Mouse (Mus musculus): Measurements from ENCODE around the gene Grb7. TPM values are rescaled to one million over a fixed set of nuclear protein-coding genes. Genes with fewer than 3 reads are reported as not detected.

Grb7 gene
- polyA plus RNA-seq, 1 experiment from 2014 or later = 0.21 TPM

DNA sequence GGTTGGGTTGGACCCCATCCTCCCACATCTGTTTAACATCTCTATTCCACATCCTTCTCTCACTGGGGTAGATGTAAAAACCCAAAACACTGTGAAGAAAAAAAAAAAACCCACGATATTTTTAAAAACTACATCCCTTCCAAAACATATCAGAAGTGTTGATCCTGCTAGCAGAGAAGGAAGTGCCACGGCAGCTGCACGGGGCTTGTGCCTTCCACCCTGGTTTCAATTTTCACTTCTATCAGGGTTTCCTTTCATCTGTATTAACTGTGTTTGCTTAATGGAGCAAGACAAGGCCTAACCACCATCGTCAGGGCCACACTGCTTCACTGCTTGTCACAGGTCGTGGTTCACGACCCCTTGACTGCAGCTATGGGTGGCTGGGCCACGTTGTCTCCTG is 46.8 kb downstream of the Grb7 start:
- H3K4me1 ChIP-seq = peaks cover 13% of the 10 kb centered on the region; the same call in 1 of the 2 replicates
- no peaks in the 10 kb centered on the region for H3K9me3 ChIP-seq (replicated peaks)
- H3K9ac ChIP-seq = no peak overlapping the region
- no peak for ATAC-seq
- no peaks in the 10 kb centered on the region for H3K36me3 ChIP-seq (ENCODE audit: poor library complexity, severe bottlenecking)
- WGBS = 15% methylated on average over 7 of the region's 7 CpGs
- peaks cover 48% of the 10 kb centered on the region for H3K27me3 ChIP-seq
- H3K4me2 ChIP-seq = no peak overlapping the region
- no peak overlapping the region for H3K4me3 ChIP-seq
- no peak overlapping the region for H3K27ac ChIP-seq

DNA sequence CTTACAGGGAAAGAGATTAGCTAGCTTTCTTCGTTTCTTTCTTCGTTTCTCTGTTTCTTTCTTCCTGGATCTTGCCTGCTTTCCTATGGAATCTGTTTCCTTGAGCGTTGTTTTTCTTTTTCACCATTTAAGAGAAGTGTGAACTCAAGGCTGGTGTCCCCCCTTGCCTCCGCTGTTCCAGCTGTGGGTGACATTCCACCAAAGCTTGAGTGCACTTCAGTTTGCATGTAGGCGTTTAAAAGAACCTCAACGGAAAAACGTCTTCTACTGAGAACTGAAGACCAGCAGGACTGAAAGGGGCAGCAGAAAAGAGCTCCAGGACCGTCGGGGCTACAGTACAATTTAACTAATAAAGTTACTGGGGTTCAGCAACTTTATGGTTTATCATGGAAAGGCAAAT is 47.2 kb downstream of the Grb7 start:
- no peak overlapping the region for H3K27ac ChIP-seq
- H3K27me3 ChIP-seq = peaks cover 51% of the 10 kb centered on the region
- H3K36me3 ChIP-seq (ENCODE audit: poor library complexity, severe bottlenecking) = no peaks in the 10 kb centered on the region
- 79% methylated on average over 9 of the region's 9 CpGs for WGBS
- ATAC-seq = no peak
- H3K9me3 ChIP-seq (replicated peaks) = no peaks in the 10 kb centered on the region
- H3K4me3 ChIP-seq = no peak overlapping the region
- peaks cover 15% of the 10 kb centered on the region; the same call in 1 of the 2 replicates for H3K4me1 ChIP-seq
- H3K9ac ChIP-seq = no peak overlapping the region
- no peak overlapping the region for H3K4me2 ChIP-seq

DNA sequence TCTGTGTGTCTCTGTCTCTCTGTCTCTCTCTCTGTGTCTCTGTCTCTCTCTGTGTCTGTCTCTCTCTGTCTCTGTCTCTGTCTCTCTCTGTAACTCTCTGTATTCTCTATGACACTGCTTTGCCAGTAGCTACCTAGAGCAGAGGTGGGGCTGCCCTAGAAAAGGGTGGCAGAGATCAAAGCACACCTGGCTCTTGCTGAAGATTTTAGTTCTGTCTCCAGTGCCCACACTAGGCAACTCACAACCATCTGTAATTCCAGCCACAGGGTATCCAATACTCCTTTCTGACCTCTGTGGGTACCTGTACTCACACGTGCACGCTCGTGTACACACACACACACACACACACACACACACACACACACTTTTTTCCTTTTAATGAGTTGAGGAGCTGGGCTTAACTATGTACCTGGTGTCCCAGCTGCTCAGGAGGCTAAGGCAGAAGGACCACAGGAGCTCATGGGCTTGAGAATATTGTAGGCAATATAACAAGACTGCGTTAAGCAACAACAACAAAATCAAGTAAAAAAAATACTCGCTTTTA is 49.1 kb downstream of the Grb7 start:
- H3K36me3 ChIP-seq (ENCODE audit: poor library complexity, severe bottlenecking) = no peaks in the 10 kb centered on the region
- peaks cover 10% of the 10 kb centered on the region; the same call in 1 of the 2 replicates for H3K4me1 ChIP-seq
- no peak overlapping the region for H3K4me3 ChIP-seq
- ATAC-seq = no peak
- H3K9me3 ChIP-seq (replicated peaks) = no peaks in the 10 kb centered on the region
- peaks cover 66% of the 10 kb centered on the region for H3K27me3 ChIP-seq
- no peak overlapping the region for H3K4me2 ChIP-seq
- WGBS = 97% methylated on average over 5 of the region's 5 CpGs
- no peak overlapping the region for H3K9ac ChIP-seq
- H3K27ac ChIP-seq = no peak overlapping the region

DNA sequence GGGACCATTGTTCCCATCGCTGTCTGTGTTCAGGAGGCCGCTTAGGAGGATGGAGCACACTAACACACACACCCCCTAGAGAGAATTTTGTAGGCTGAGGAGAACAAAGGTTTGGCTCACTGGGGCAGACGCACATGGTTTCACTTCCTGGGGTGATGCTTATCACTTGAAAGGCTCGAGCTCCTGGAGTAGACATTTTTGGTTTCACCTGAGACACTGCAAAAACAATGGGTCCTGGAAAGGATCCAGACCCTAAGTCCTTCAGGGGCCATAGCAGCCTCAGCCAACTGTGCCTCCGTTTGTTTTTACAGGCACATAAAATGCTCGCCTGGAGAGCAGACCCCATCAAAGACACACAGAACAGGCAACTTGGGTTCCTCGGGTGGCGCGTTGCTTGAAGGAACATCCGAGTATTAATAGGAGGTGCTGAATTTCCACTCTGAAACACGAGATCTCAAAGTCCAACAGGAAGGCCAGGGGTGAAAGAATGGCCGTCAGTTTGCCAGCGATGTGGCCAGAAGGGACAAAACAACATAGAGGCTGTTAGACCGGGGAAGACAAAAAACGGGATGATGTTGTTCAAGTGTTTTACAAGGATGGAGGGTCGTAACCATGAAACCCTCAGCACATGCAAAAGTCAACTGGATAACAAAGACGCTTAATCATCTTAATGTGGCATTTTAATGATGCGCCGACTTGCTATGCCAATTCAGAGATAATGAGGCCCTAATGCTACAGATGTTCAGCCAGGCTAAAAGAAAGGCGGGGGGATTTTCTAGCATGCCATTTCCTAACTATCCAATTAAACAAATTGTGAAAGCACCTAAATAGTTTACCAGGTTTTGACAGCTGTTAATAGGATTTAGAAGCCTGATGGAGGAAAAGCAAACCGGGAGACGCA is 51.4 kb downstream of the Grb7 start:
- Histone ChIP-seq H3K36me3 (ENCODE audit: poor library complexity, severe bottlenecking) (no peaks in the 10 kb centered on the region), H3K9ac (no peak overlapping the region), H3K9me3 (replicated peaks) (no peaks in the 10 kb centered on the region), H3K27me3 (peaks cover 76% of the 10 kb centered on the region), H3K4me2 (no peak overlapping the region), H3K4me1 (peaks cover 10% of the 10 kb centered on the region; the same call in 1 of the 2 replicates), H3K27ac (no peak overlapping the region), H3K4me3 (no peak overlapping the region)
- no peak for ATAC-seq
- 18% methylated on average over 22 of the region's 22 CpGs for WGBS

DNA sequence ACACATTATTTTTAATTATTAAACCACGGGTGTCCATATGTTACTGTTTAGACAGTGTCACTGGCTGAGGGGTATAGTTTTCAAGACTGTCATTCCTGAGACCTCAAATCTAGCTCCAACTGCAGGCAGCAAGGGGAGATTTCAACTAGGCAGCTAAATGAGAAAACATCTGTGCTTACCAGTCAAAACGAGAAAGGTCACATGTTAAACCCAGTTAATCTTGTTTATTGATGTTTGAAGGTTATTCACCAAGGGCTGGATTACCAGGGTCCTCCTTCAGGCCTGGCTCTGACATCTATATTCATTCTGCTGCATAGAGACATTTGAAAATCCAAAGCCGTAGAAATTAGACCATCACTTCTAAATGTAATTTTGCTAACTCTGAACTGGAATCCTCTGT is 58.7 kb downstream of the Grb7 start:
- Histone ChIP-seq H3K9me3 (replicated peaks) (peaks cover 3% of the 10 kb centered on the region; the same call in 1 of the 2 replicates), H3K27me3 (peaks cover 44% of the 10 kb centered on the region), H3K9ac (no peak overlapping the region), H3K27ac (no peak overlapping the region), H3K4me1 (no peaks in the 10 kb centered on the region), H3K4me2 (no peak overlapping the region), H3K4me3 (no peak overlapping the region), H3K36me3 (ENCODE audit: poor library complexity, severe bottlenecking) (no peaks in the 10 kb centered on the region)
- ATAC-seq = no peak
- WGBS = 73% methylated on average over 3 of the region's 3 CpGs

Other genes starting within 250 kb of the Grb7 start
- gene Cdk12, start 243.3 kb upstream of the Grb7 start, polyA plus RNA-seq (2015; fragmentation: Nextera tagmentation; extraction: Ambion mirVana) = 17.7 and 19.0 TPM in 2 replicates
- gene Neurod2, start 116.7 kb upstream of the Grb7 start, polyA plus RNA-seq (2015; fragmentation: Nextera tagmentation; extraction: Ambion mirVana) = 45.4 and 72.1 TPM in 2 replicates
- gene Ppp1r1b, start 98.0 kb upstream of the Grb7 start, polyA plus RNA-seq (2015; fragmentation: Nextera tagmentation; extraction: Ambion mirVana) = 14.6 and 20.0 TPM in 2 replicates
- 44.0 and 45.5 TPM in 2 replicates for gene Stard3, start 88.0 kb upstream of the Grb7 start, polyA plus RNA-seq (2015; fragmentation: Nextera tagmentation; extraction: Ambion mirVana)
- gene Tcap, start 62.6 kb upstream of the Grb7 start, polyA plus RNA-seq (2015; fragmentation: Nextera tagmentation; extraction: Ambion mirVana) = 0.18 and 0.19 TPM in 2 replicates
- 0.35 TPM in 1 of 2 replicates, not detected in the other for gene Pnmt, start 59.9 kb upstream of the Grb7 start, polyA plus RNA-seq (2015; fragmentation: Nextera tagmentation; extraction: Ambion mirVana)
- 6.7 and 9.2 TPM in 2 replicates for gene Pgap3, start 45.9 kb upstream of the Grb7 start, polyA plus RNA-seq (2015; fragmentation: Nextera tagmentation; extraction: Ambion mirVana)
- 6.7 and 7.4 TPM in 2 replicates for gene Erbb2, start 33.9 kb upstream of the Grb7 start, polyA plus RNA-seq (2015; fragmentation: Nextera tagmentation; extraction: Ambion mirVana)
- 208 and 237 TPM in 2 replicates for gene Mien1, start 7.4 kb upstream of the Grb7 start, polyA plus RNA-seq (2015; fragmentation: Nextera tagmentation; extraction: Ambion mirVana)
- not detected in 2 replicates for gene Ikzf3, start 99.6 kb downstream of the Grb7 start, polyA plus RNA-seq (2015; fragmentation: Nextera tagmentation; extraction: Ambion mirVana)
- not detected in 2 replicates for gene Zpbp2, start 104.7 kb downstream of the Grb7 start, polyA plus RNA-seq (2015; fragmentation: Nextera tagmentation; extraction: Ambion mirVana)
- 77.3 and 88.0 TPM in 2 replicates for gene Ormdl3, start 141.0 kb downstream of the Grb7 start, polyA plus RNA-seq (2015; fragmentation: Nextera tagmentation; extraction: Ambion mirVana)
- gene Lrrc3c, start 151.9 kb downstream of the Grb7 start, polyA plus RNA-seq (2015; fragmentation: Nextera tagmentation; extraction: Ambion mirVana) = not detected in 2 replicates
- gene Gm12355, start 179.3 kb downstream of the Grb7 start, polyA plus RNA-seq (2015; fragmentation: Nextera tagmentation; extraction: Ambion mirVana) = 1.2 and 1.3 TPM in 2 replicates
- not detected in 2 replicates for gene Gsdma3, start 180.0 kb downstream of the Grb7 start, polyA plus RNA-seq (2015; fragmentation: Nextera tagmentation; extraction: Ambion mirVana)
- gene Gsdma2, start 200.4 kb downstream of the Grb7 start, polyA plus RNA-seq (2015; fragmentation: Nextera tagmentation; extraction: Ambion mirVana) = not detected in 2 replicates
- not detected in 2 replicates for gene Gsdma, start 218.0 kb downstream of the Grb7 start, polyA plus RNA-seq (2015; fragmentation: Nextera tagmentation; extraction: Ambion mirVana)
- gene Psmd3, start 236.2 kb downstream of the Grb7 start, polyA plus RNA-seq (2015; fragmentation: Nextera tagmentation; extraction: Ambion mirVana) = 187 and 198 TPM in 2 replicates

Data from forebrain, embryonic 13.5 days (tissue).